Mouse (Mus musculus) cerebellum, adult 2 months (tissue): ENCODE results near the gene Ppp1ca.

Experiments used
- CTCF ChIP-seq: fragments of 200-500 bp; IDR thresholded peaks from 2 replicates; pipeline ENCODE4 v1.5.1; 2011; ENCODE audit warnings: low read depth, mild to moderate bottlenecking, control low read depth, low read length, moderate library complexity, borderline replicate concordance; ENCODE audit not compliant: insufficient read depth
- POLR2A ChIP-seq: fragments of 200-500 bp; IDR thresholded peaks from 2 replicates; pipeline ENCODE4 v1.6.1; 2011; ENCODE audit warnings: low read length, control low read depth, borderline replicate concordance; ENCODE audit not compliant: insufficient read depth

- TF ChIP-seq CTCF (no peak), POLR2A (no peak)
Measured at GRCm38 (mm10) chr19:4151898-4152297, 40.0 kb upstream of the Ppp1ca start.
